Mouse (Mus musculus): ENCODE measurements at regions not wholly inside any gene's neighbourhood (a gene's known extent, or its start where the extent isn't known, plus 50 kb on each side); places are given as distances from the start of the nearest gene placed in this dataset.

GRCm38 (mm10) chr2:160230786-160231185 is 103.2 kb downstream of the Gm826 start:
- Histone ChIP-seq H3K4me1 (ENCODE audit: control insufficient read depth in 1 of 2, insufficient read depth in 2 of 2, low read length in 2 of 2) (no peaks in the 10 kb centered on the region), H3K4me3 (ENCODE audit: control insufficient read depth in 1 of 2, insufficient read depth in 1 of 2, low read depth in 2 of 2, low read length in 2 of 2) (no peak overlapping the region), H3K27ac (ENCODE audit: control insufficient read depth, low read depth, low read length) (no peak overlapping the region), H3K36me3 (ENCODE audit: control insufficient read depth in 1 of 2, insufficient read depth in 2 of 2, low read length in 2 of 2) (no peaks in the 10 kb centered on the region), H3K27me3 (ENCODE audit: control insufficient read depth in 1 of 2, insufficient read depth in 2 of 2, low read length in 2 of 2) (no peaks in the 10 kb centered on the region), H3K79me2 (ENCODE audit: control insufficient read depth, insufficient read depth, low read length, poor library complexity) (no peaks in the 10 kb centered on the region), H3K9ac (ENCODE audit: control insufficient read depth, low read depth, low read length, poor library complexity, severe bottlenecking) (no peak overlapping the region), H3K9me3 (replicated peaks; ENCODE audit: insufficient read depth, low read length) (no peaks in the 10 kb centered on the region)
- TF ChIP-seq RAD21 (IDR thresholded peaks at IDR 0.05; ENCODE audit: low read depth, low read length) (no peak), ELF1 (IDR thresholded peaks at IDR 0.05; ENCODE audit: low read depth, low read length) (no peak), MXI1 (IDR thresholded peaks at IDR 0.05; ENCODE audit: low read depth, low read length) (no peak), MAX (IDR thresholded peaks at IDR 0.05; ENCODE audit: low read length) (no peak), MYB (IDR thresholded peaks at IDR 0.05; ENCODE audit: low read depth, low read length) (no peak), HCFC1 (IDR thresholded peaks at IDR 0.05; ENCODE audit: low read depth, low read length) (no peak), EP300 (IDR thresholded peaks at IDR 0.05; ENCODE audit: low read depth in 1 of 2, low read length in 2 of 2) (no peak), BHLHE40 (IDR thresholded peaks at IDR 0.05; ENCODE audit: borderline replicate concordance, low read depth, low read length) (no peak), TAL1 (IDR thresholded peaks at IDR 0.05; ENCODE audit: low read length) (no peak)
- DNase-seq (ENCODE audit: low read depth, low spot score) = no peak

- no peak overlapping the region for H3K9ac ChIP-seq (ENCODE audit: control insufficient read depth, low read depth, low read length, poor library complexity, severe bottlenecking)
Observed at GRCm38 (mm10) chr2:160228331-160229035, 105.5 kb downstream of the Gm826 start.

More at GRCm38 (mm10) chr2:160228331-160229035, 105.5 kb downstream of the Gm826 start:
- Histone ChIP-seq H3K27me3 (ENCODE audit: control insufficient read depth in 1 of 2, insufficient read depth in 2 of 2, low read length in 2 of 2) (no peaks in the 10 kb centered on the region), H3K79me2 (ENCODE audit: control insufficient read depth, insufficient read depth, low read length, poor library complexity) (no peaks in the 10 kb centered on the region), H3K27ac (ENCODE audit: control insufficient read depth, low read depth, low read length) (no peak overlapping the region), H3K4me3 (ENCODE audit: control insufficient read depth in 1 of 2, insufficient read depth in 1 of 2, low read depth in 2 of 2, low read length in 2 of 2) (no peak overlapping the region), H3K36me3 (ENCODE audit: control insufficient read depth in 1 of 2, insufficient read depth in 2 of 2, low read length in 2 of 2) (no peaks in the 10 kb centered on the region), H3K4me1 (ENCODE audit: control insufficient read depth in 1 of 2, insufficient read depth in 2 of 2, low read length in 2 of 2) (no peaks in the 10 kb centered on the region), H3K9me3 (replicated peaks; ENCODE audit: insufficient read depth, low read length) (no peaks in the 10 kb centered on the region)
- no peak for DNase-seq (ENCODE audit: low read depth, low spot score)
- TF ChIP-seq USF1 (IDR thresholded peaks at IDR 0.05; ENCODE audit: low read depth, low read length) (no peak), POLR2A (IDR thresholded peaks at IDR 0.05; ENCODE audit: control insufficient read depth in 1 of 2, insufficient read depth in 1 of 2, low read depth in 1 of 2, low read length in 2 of 2, poor library complexity in 1 of 2) (no peak), TBP (IDR thresholded peaks at IDR 0.05; ENCODE audit: low read depth, low read length) (no peak), MAX (IDR thresholded peaks at IDR 0.05; ENCODE audit: low read length) (no peak), MYB (IDR thresholded peaks at IDR 0.05; ENCODE audit: low read depth, low read length) (no peak), MYC (IDR thresholded peaks at IDR 0.05; ENCODE audit: low read depth, low read length) (no peak), MEF2A (IDR thresholded peaks at IDR 0.05; ENCODE audit: extremely low read depth, insufficient replicate concordance, low read depth, low read length, poor library complexity, severe bottlenecking) (no peak), ZNF384 (IDR thresholded peaks at IDR 0.05; ENCODE audit: low read depth, low read length) (no peak), JUND (IDR thresholded peaks at IDR 0.05; ENCODE audit: low read depth, low read length) (no peak), NRF1 (IDR thresholded peaks at IDR 0.05; ENCODE audit: insufficient read depth, low read depth, low read length, poor library complexity, severe bottlenecking) (no peak), NELFE (IDR thresholded peaks at IDR 0.05; ENCODE audit: low read depth, low read length) (no peak), GABPA (IDR thresholded peaks at IDR 0.05; ENCODE audit: low read depth, low read length) (no peak), GATA1 (IDR thresholded peaks at IDR 0.05; ENCODE audit: low read depth, low read length) (no peak), HCFC1 (IDR thresholded peaks at IDR 0.05; ENCODE audit: low read depth, low read length) (no peak), ELF1 (IDR thresholded peaks at IDR 0.05; ENCODE audit: low read depth, low read length) (no peak)

All from MEL (cell line).